Comparison of ENCODE assay signal across 8 mouse cellular contexts in genomic region chr8:107489921-107490320, GRCm38 (mm10). TPM values are rescaled to one million over a fixed set of nuclear protein-coding genes. Genes with fewer than 3 reads are reported as not detected.
A peak's percentile ranks its signal among the peaks of the same experiment; 100 is the strongest.
DNase-seq lines count a peak whose midpoint lies in the region; ATAC-seq lines count a peak whose summit lies in the region.

No protein-coding gene starts in this region.

- H3K4me2 ChIP-seq in kidney, embryonic 16.5 days (replicated peaks; ENCODE audit: low read depth, low read length), result no peak overlapping the region
- H3K4me2 ChIP-seq in hindbrain, embryonic 12.5 days (replicated peaks), result no peak overlapping the region

- peaks cover 24% of the 10 kb centered on the region for H3K4me1 ChIP-seq in kidney, embryonic 16.5 days (ENCODE audit: insufficient read depth, low read length)
- H3K4me1 ChIP-seq in embryonic facial prominence, embryonic 10.5 days, result peaks cover 21% of the 10 kb centered on the region
- peaks cover 15% of the 10 kb centered on the region for H3K4me1 ChIP-seq in hindbrain, embryonic 12.5 days

- 0 out of 2 replicates have a peak, but pooled peaks cover 4% of the 10 kb centered on the region for H3K36me3 ChIP-seq in kidney, embryonic 16.5 days (ENCODE audit: insufficient read depth, low read length)
- peaks cover 21% of the 10 kb centered on the region for H3K36me3 ChIP-seq in embryonic facial prominence, embryonic 10.5 days (replicated peaks)
- peaks cover 14% of the 10 kb centered on the region; the same call in 1 of the 2 replicates for H3K36me3 ChIP-seq in hindbrain, embryonic 12.5 days

- no peaks in the 10 kb centered on the region for H3K27me3 ChIP-seq in kidney, embryonic 16.5 days (ENCODE audit: insufficient read depth, low read length)
- H3K27me3 ChIP-seq in embryonic facial prominence, embryonic 10.5 days (replicated peaks; ENCODE audit: low read depth, poor library complexity, severe bottlenecking), result no peaks in the 10 kb centered on the region
- no peaks in the 10 kb centered on the region for H3K27me3 ChIP-seq in hindbrain, embryonic 12.5 days

- DNase-seq in kidney, adult 9 months, result no peak
- no peak for DNase-seq in embryonic facial prominence, embryonic 10.5 days (ENCODE audit: low spot score)
- DNase-seq in lung, postnatal 36 days, result peak; percentile 31
- DNase-seq in left cerebral cortex, postnatal 36 days (ENCODE audit: low spot score in 2 of 2), result no peak
- DNase-seq in right cerebral cortex, adult 2 months (ENCODE audit: low spot score in 2 of 2), result no peak

- H3K4me3 ChIP-seq in kidney, embryonic 16.5 days (ENCODE audit: low read length), result no peak overlapping the region
- H3K4me3 ChIP-seq in embryonic facial prominence, embryonic 10.5 days, result no peak overlapping the region
- H3K4me3 ChIP-seq in hindbrain, embryonic 12.5 days, result no peak overlapping the region

- no peaks in the 10 kb centered on the region for H3K9me3 ChIP-seq in kidney, embryonic 16.5 days (ENCODE audit: low read length)
- no peaks in the 10 kb centered on the region for H3K9me3 ChIP-seq in embryonic facial prominence, embryonic 10.5 days
- H3K9me3 ChIP-seq in hindbrain, embryonic 12.5 days (replicated peaks), result no peaks in the 10 kb centered on the region

- H3K27ac ChIP-seq in kidney, embryonic 16.5 days (ENCODE audit: low read length), result peak overlapping the region; percentile 55; the same call in 1 of the 2 replicates
- H3K27ac ChIP-seq in embryonic facial prominence, embryonic 10.5 days (replicated peaks), result peak overlapping the region; percentile 21; the same call in 1 of the 2 replicates
- peak overlapping the region; percentile 60; the same call in 1 of the 2 replicates for H3K27ac ChIP-seq in hindbrain, embryonic 12.5 days

- H3K9ac ChIP-seq in kidney, embryonic 16.5 days (replicated peaks; ENCODE audit: low read length), result no peak overlapping the region
- no peak overlapping the region for H3K9ac ChIP-seq in hindbrain, embryonic 12.5 days

- 0 out of 2 replicates have a peak, but pooled peaks have one; percentile 46 for ATAC-seq in kidney, embryonic 16.5 days (ENCODE audit: low FRiP score, low TSS enrichment)
- no peak for ATAC-seq in hindbrain, embryonic 12.5 days (ENCODE audit: low FRiP score)
- ATAC-seq in megakaryocyte-erythroid progenitor cell, adult 5-6 weeks (replicated peaks; ENCODE audit: low FRiP score, low TSS enrichment, poor library complexity, severe bottlenecking), result no peak

- intact Hi-C loops in left cerebral cortex, postnatal 36 days (cut with DNase I), result no loop called here

- 28% methylated on average over 5 of the region's 5 CpGs for WGBS in kidney, embryonic 16.5 days
- 44% methylated on average over 5 of the region's 5 CpGs for WGBS in embryonic facial prominence, embryonic 10.5 days
- WGBS in hindbrain, embryonic 12.5 days, result 40% methylated on average over 5 of the region's 5 CpGs

RNA-seq across cellular contexts. Expression of gene Wwp2, which starts 53.8 kb away (rescaled TPM):
- polyA plus RNA-seq in kidney, embryonic 16.5 days (2015; fragmentation: Nextera tagmentation; extraction: Ambion mirVana), result 44.8 and 50.0 TPM in 2 replicates
- polyA plus RNA-seq in embryonic facial prominence, embryonic 10.5 days (2016; fragmentation: Nextera tagmentation; extraction: Ambion mirVana), result 62.2 and 67.5 TPM in 2 replicates
- 109 and 124 TPM in 2 replicates for polyA plus RNA-seq in hindbrain, embryonic 12.5 days (2016; fragmentation: Nextera tagmentation; extraction: Ambion mirVana)
- total RNA-seq in left cerebral cortex, postnatal 36 days (2021), result 10 to 100 TPM; 37.6 to 40.5 TPM
- total RNA-seq in megakaryocyte-erythroid progenitor cell, adult 5-6 weeks (2014; fragmentation: Nextera tagmentation), result 39.4 and 53.2 TPM in 2 replicates
- total RNA-seq in megakaryocyte-erythroid progenitor cell, adult 5-6 weeks (2017), result 33.3 and 57.3 TPM in 2 replicates
